Mouse (Mus musculus) heart, adult 2 months (tissue): Measurements from ENCODE around the gene Rtn1. TPM values are rescaled to one million over a fixed set of nuclear protein-coding genes. Genes with fewer than 3 reads are reported as not detected.
A peak's percentile ranks its signal among the peaks of the same experiment; 100 is the strongest.

ENCODE experiments used
- DNase-seq, 2 experiments: peaks; one replicate each; pipeline ENCODE4 v3.0.0; 2021
- H3K27ac ChIP-seq: fragments of 200-600 bp; 2 replicates; pipeline ENCODE4 v1.8.1; 2022
- H3K27me3 ChIP-seq: fragments of 200-500 bp; 2 replicates; pipeline ENCODE4 v1.6.1; 2012; ENCODE audit warnings: mild to moderate bottlenecking, low read length, inconsistent platforms, mixed read lengths; ENCODE audit not compliant: control insufficient read depth, insufficient read depth
- H3K36me3 ChIP-seq: fragments of 200-500 bp; 2 replicates; pipeline ENCODE4 v1.6.1; 2012; ENCODE audit warnings: low read length, inconsistent platforms; ENCODE audit not compliant: control insufficient read depth, insufficient read depth
- H3K4me1 ChIP-seq: fragments of 200-500 bp; 2 replicates; pipeline ENCODE4 v1.6.1; 2011; ENCODE audit warnings: low read length; ENCODE audit not compliant: control insufficient read depth, insufficient read depth
- H3K4me3 ChIP-seq: fragments of 200-600 bp; 2 replicates; pipeline ENCODE4 v1.8.1; 2022
- H3K79me2 ChIP-seq: fragments of 200-500 bp; replicated peaks from 2 replicates; pipeline ENCODE4 v1.6.1; 2012; ENCODE audit warnings: mild to moderate bottlenecking, inconsistent platforms, low read length, moderate library complexity, mixed read lengths; ENCODE audit not compliant: control insufficient read depth, insufficient read depth
- H3K9ac ChIP-seq: fragments of 200-500 bp; 2 replicates; pipeline ENCODE4 v1.6.1; 2012; ENCODE audit warnings: low read depth, mild to moderate bottlenecking, control low read depth, inconsistent platforms, low read length, mixed read lengths
- CTCF ChIP-seq: fragments of 200-600 bp; IDR thresholded peaks from 2 replicates; pipeline ENCODE4 v1.8.1; 2022; ENCODE audit warnings: antibody characterized with exemption, mild to moderate bottlenecking, moderate library complexity
- EP300 ChIP-seq: fragments of 200-500 bp; IDR thresholded peaks from 2 replicates; pipeline ENCODE4 v1.6.1; 2011; ENCODE audit warnings: low read depth, low read length, control low read depth; ENCODE audit not compliant: insufficient read depth
- POLR2A ChIP-seq: fragments of 200-500 bp; IDR thresholded peaks from 2 replicates; pipeline ENCODE4 v1.6.1; 2011; ENCODE audit warnings: mild to moderate bottlenecking, low read depth, low read length, control low read depth; ENCODE audit not compliant: insufficient read depth
- WGBS: fragments of 180-500 bp; shearing (Covaris S2); methylation state at CpG from one replicate; pipeline ENCODE4 v1.1.7; 2018; 5-methylcytosine and 5-hydroxymethylcytosine counted together
- intact Hi-C: fragments of 180-260 bp; cut with DNase I; formaldehyde crosslinking; loops from one replicate; pipeline ENCODE4 v1.15.1; 2025
- polyA plus RNA-seq: library from polyadenylated mRNA; depleted of rRNA; stranded (reverse); fragments of >200 nt; gene quantifications from 2 replicates; pipeline ENCODE4 v1.2.3, GENCODE M21; 2012
- total RNA-seq, 2 experiments: library from RNA; stranded (reverse); gene quantifications; 2 replicates each; pipeline ENCODE4 v1.2.3; 2021

Gene Rtn1
- total and polyA plus RNA-seq, 3 experiments = 2.9 to 3.8 (median 3.5) TPM

- no peak for DNase-seq
- no peaks in the 10 kb centered on the region for H3K4me1 ChIP-seq
- intact Hi-C loops = no loop called here
- no peak overlapping the region for H3K9ac ChIP-seq
- H3K27ac ChIP-seq = no peak overlapping the region
- TF ChIP-seq CTCF (no peak), POLR2A (no peak), EP300 (no peak)
- H3K27me3 ChIP-seq = no peaks in the 10 kb centered on the region
- H3K36me3 ChIP-seq = no peaks in the 10 kb centered on the region
- 69% methylated on average over 3 of the region's 3 CpGs for WGBS
- no peaks in the 10 kb centered on the region for H3K79me2 ChIP-seq
- no peak overlapping the region for H3K4me3 ChIP-seq
Observed at GRCm38 (mm10) chr12:72366763-72367162, 42.1 kb downstream of the Rtn1 start.

GRCm38 (mm10) chr12:72366104-72366437 lies 42.8 kb downstream of the Rtn1 start:
- Histone ChIP-seq H3K4me1 (no peaks in the 10 kb centered on the region), H3K9ac (no peak overlapping the region), H3K27me3 (no peaks in the 10 kb centered on the region), H3K4me3 (no peak overlapping the region), H3K36me3 (no peaks in the 10 kb centered on the region), H3K79me2 (no peaks in the 10 kb centered on the region), H3K27ac (no peak overlapping the region)
- 81% methylated on average over 2 of the region's 2 CpGs for WGBS
- intact Hi-C loops = no loop called here
- no peak for DNase-seq
- TF ChIP-seq CTCF (no peak), EP300 (no peak), POLR2A (no peak)

- Histone ChIP-seq H3K27ac (no peak overlapping the region), H3K36me3 (no peaks in the 10 kb centered on the region), H3K79me2 (no peaks in the 10 kb centered on the region), H3K4me1 (no peaks in the 10 kb centered on the region), H3K27me3 (no peaks in the 10 kb centered on the region), H3K9ac (no peak overlapping the region), H3K4me3 (no peak overlapping the region)
- DNase-seq = no peak
- 74% methylated on average over 12 of the region's 12 CpGs for WGBS
- intact Hi-C loops = no loop called here
- TF ChIP-seq CTCF = no peak
- TF ChIP-seq POLR2A = no peak
- TF ChIP-seq EP300 = no peak
Observed at GRCm38 (mm10) chr12:72365231-72366103, 43.4 kb downstream of the Rtn1 start.

GRCm38 (mm10) chr12:72364543-72364942 lies 44.3 kb downstream of the Rtn1 start:
- Histone ChIP-seq H3K4me3 (no peak overlapping the region), H3K79me2 (no peaks in the 10 kb centered on the region), H3K4me1 (no peaks in the 10 kb centered on the region), H3K27ac (no peak overlapping the region), H3K9ac (no peak overlapping the region), H3K36me3 (no peaks in the 10 kb centered on the region), H3K27me3 (no peaks in the 10 kb centered on the region)
- intact Hi-C loops = no loop called here
- DNase-seq = no peak
- 84% methylated on average over 5 of the region's 5 CpGs for WGBS
- TF ChIP-seq POLR2A = no peak
- TF ChIP-seq CTCF = no peak
- no peak for TF ChIP-seq EP300

- intact Hi-C loops = no loop called here
- 63% methylated on average over 9 of the region's 9 CpGs for WGBS
- DNase-seq = peak in 1 of 2 experiments; percentile 17
Observed at GRCm38 (mm10) chr12:72361701-72362354, 47.0 kb downstream of the Rtn1 start.

GRCm38 (mm10) chr12:72360926-72361615 lies 47.8 kb downstream of the Rtn1 start:
- Histone ChIP-seq H3K36me3 (no peaks in the 10 kb centered on the region), H3K9ac (no peak overlapping the region), H3K27me3 (no peaks in the 10 kb centered on the region), H3K4me1 (no peaks in the 10 kb centered on the region), H3K4me3 (no peak overlapping the region), H3K79me2 (no peaks in the 10 kb centered on the region), H3K27ac (no peak overlapping the region)
- intact Hi-C loops = no loop called here
- WGBS = 73% methylated on average over 5 of the region's 5 CpGs
- no peak for TF ChIP-seq CTCF
- no peak for TF ChIP-seq EP300
- no peak for TF ChIP-seq POLR2A
- no peak for DNase-seq

More at GRCm38 (mm10) chr12:72361701-72362354, 47.0 kb downstream of the Rtn1 start:
- Histone ChIP-seq H3K4me1 (no peaks in the 10 kb centered on the region), H3K27ac (no peak overlapping the region), H3K4me3 (no peak overlapping the region), H3K36me3 (no peaks in the 10 kb centered on the region), H3K9ac (no peak overlapping the region), H3K79me2 (no peaks in the 10 kb centered on the region), H3K27me3 (no peaks in the 10 kb centered on the region)
- no peak for TF ChIP-seq CTCF
- TF ChIP-seq POLR2A = no peak
- no peak for TF ChIP-seq EP300
